Mouse (Mus musculus): Measurements from ENCODE around the gene Bdh2. TPM values are rescaled to one million over a fixed set of nuclear protein-coding genes. Genes with fewer than 3 reads are reported as not detected.

The Bdh2 gene
- polyA plus RNA-seq, 1 experiment from 2014 or later: 3.7 TPM

DNA sequence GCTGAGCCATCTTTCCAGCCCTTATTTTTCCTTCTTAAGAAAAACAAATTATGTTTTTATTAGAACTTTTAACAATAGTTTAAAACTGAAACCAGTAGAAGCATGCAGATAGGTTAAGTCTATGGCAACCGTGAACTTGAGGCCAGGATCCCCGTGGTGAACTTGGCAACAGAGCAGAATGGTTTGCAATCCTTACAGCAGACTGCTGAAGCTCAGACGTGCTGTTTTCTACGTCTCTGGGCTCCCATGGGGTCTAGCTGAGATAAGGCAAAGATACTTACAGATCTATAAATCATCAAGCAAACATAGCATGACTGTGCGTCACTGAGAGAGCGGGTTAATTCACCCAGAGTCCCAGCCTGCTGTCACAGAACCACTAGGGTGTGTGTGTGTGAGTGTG lies 19.1 kb downstream of the Bdh2 start:
- Histone ChIP-seq H3K9ac (replicated peaks) (no peak overlapping the region), H3K4me1 (0 out of 2 replicates have a peak, but pooled peaks cover 6% of the 10 kb centered on the region), H3K4me3 (no peak overlapping the region), H3K27me3 (no peaks in the 10 kb centered on the region), H3K9me3 (no peaks in the 10 kb centered on the region), H3K27ac (replicated peaks) (no peak overlapping the region), H3K36me3 (no peaks in the 10 kb centered on the region), H3K4me2 (replicated peaks) (no peak overlapping the region)
- 72% methylated on average over 6 of the region's 6 CpGs for WGBS
- no peak for ATAC-seq (replicated peaks)

DNA sequence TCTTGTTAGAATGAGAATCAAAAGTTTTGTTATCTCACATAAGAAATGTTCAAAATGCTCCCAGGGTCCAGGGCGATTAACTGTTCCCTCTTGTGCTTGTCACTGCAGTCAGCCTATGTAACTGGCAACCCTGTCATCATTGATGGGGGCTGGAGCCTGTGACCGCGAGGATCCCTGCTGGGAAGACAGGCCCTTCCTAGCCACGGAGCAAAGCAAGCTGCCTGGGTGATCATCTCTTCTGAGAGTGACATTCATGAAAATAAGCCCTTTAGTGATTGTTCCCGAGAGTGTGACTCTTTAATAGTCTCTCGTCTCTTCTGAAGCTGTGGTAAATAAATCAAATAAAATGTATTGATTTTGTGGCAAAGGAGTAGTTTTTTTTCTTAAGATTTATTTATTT lies 23.0 kb downstream of the Bdh2 start:
- Histone ChIP-seq H3K9me3 (no peaks in the 10 kb centered on the region), H3K36me3 (no peaks in the 10 kb centered on the region), H3K27me3 (no peaks in the 10 kb centered on the region), H3K4me1 (peaks cover 13% of the 10 kb centered on the region), H3K4me2 (replicated peaks) (no peak overlapping the region), H3K4me3 (no peak overlapping the region), H3K9ac (replicated peaks) (no peak overlapping the region), H3K27ac (replicated peaks) (no peak overlapping the region)
- no peak for ATAC-seq (replicated peaks)
- WGBS: 15% methylated on average over 6 of the region's 6 CpGs

DNA sequence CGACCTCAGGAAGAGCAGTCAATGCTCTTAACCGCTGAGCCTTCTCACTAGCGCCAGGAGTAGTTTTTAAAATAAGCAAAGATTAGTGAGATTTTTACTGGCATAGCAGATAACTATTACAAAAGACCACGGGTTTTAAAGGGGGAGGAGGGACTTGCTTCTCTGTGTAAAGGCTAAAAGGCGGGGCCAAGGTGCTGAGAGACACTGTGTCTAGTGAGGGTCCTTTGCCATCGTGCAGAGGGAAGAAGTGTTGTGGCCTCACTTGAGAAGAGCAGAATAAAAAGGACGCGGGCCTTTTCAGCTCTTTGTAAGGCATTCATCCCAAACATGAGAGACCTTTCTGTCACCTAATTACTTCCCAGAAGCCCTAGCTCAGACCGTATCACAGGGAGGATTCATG lies 23.5 kb downstream of the Bdh2 start:
- Histone ChIP-seq H3K4me2 (replicated peaks) (no peak overlapping the region), H3K4me3 (no peak overlapping the region), H3K36me3 (no peaks in the 10 kb centered on the region), H3K27ac (replicated peaks) (no peak overlapping the region), H3K27me3 (no peaks in the 10 kb centered on the region), H3K9me3 (no peaks in the 10 kb centered on the region), H3K4me1 (peaks cover 13% of the 10 kb centered on the region), H3K9ac (replicated peaks) (no peak overlapping the region)
- 5% methylated on average over 9 of the region's 9 CpGs for WGBS
- no peak for ATAC-seq (replicated peaks)

DNA sequence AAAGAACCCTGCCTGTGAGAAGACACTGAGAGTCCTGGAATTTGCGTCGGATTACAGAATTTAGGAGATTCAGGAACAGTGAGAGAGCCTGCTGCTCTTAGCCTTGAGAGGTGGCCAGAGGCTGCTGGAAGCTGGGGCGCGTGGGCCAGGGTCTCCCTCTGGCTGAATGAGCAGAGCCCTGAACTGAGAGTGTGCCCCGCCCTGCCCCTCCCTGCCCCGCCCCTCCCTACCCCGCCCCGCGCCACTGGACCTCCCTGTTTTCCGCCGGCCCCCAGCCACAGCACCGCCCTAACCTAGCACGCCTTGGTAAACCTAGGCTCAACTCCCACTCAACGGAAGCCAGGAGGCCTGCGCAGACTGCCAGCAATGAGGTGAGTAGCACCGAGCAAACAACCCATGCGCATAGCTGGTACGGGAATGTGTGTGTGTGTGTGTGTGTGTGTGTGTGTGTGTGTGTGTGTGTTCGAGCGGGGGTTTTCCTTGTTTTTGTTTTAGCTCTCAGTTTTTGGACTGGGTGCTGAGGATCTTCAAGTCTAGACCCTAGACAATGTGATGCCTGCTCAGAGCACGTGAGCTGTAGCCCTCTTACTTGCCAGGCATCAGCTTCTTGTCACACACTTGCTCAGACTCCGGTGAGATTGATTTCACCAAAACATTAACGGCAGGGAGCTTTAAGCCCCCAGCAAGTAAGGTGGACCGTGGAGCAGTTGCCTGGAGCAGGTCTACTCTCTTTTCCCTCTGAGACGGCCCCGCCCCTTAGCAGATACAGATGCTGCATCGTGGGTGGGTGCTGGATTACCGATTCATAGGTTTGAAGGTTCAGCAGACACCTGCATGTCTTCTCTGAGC lies 26.6 kb downstream of the Bdh2 start, which contains the start of gene Slc9b2:
Slc9b2 (plus strand) TSS at position 290 of the 849 bp plus-strand sequence.
- no peaks in the 10 kb centered on the region for H3K36me3 ChIP-seq
- peak within 1 kb of the TSS; percentile 60 for H3K4me2 ChIP-seq (replicated peaks)
- no peak within 1 kb of the TSS for H3K27ac ChIP-seq (replicated peaks)
- no peaks in the 10 kb centered on the region for H3K27me3 ChIP-seq
- peak within 1 kb of the TSS; percentile 37 for H3K4me3 ChIP-seq
- peaks cover 13% of the 10 kb centered on the region for H3K4me1 ChIP-seq
- peak within 1 kb of the TSS; percentile 37 for H3K9ac ChIP-seq (replicated peaks)
- no peaks in the 10 kb centered on the region for H3K9me3 ChIP-seq
- ATAC-seq (replicated peaks): peak; percentile 84
- 9% methylated on average over 28 of the region's 28 CpGs for WGBS

DNA sequence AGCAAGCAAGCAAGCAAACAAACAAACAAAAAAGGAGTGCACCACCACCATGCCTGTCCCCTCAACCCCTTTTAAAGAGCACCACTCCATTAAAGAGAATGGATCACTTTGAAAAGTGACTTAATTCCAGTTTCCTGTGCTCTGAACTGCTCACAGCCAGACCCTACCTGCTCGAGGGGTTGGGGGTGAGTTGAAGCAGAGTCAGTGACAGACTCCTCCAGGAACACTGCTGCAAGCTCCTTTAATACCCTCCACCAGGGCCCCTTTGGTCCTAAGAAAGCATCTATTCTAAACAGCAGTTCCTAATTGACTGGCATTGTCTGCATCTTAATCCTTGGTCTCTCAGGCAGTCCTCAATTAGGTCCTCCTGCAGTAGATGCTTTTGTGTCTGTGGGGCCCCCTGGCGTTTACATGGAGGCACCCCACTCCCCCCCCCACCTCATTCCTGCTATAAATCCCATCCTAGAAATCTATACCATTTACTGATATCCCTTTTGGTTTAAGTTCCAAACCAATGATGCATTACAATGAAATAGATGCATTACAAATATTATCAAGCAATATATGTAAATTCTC lies 32.0 kb downstream of the Bdh2 start:
- 5% methylated on average over 2 of the region's 2 CpGs for WGBS
- Histone ChIP-seq H3K9me3 (no peaks in the 10 kb centered on the region), H3K4me1 (no peaks in the 10 kb centered on the region), H3K27me3 (no peaks in the 10 kb centered on the region), H3K9ac (replicated peaks) (no peak overlapping the region), H3K36me3 (no peaks in the 10 kb centered on the region), H3K4me3 (no peak overlapping the region), H3K4me2 (replicated peaks) (no peak overlapping the region), H3K27ac (replicated peaks) (no peak overlapping the region)
- no peak for ATAC-seq (replicated peaks)

DNA sequence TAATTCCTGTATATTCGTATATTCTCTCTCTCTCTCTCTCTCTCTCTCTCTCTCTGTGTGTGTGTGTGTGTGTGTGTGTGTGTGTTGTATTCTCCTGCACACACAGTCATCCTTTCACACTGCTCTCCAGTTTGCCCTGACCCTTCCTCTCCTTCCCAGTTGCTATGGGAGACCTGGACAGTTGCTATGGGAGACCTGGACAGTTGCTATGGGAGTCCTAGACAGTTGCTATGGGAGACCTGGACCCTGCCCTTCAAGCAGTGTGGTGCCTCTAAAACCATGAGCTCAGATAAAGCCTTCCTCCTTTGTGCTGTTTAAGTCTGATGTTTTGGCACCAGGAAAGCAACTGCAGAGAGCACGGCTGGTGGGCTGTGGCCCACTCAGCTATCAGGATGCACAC lies 32.7 kb downstream of the Bdh2 start:
- H3K9me3 ChIP-seq: no peaks in the 10 kb centered on the region
- H3K4me1 ChIP-seq: no peaks in the 10 kb centered on the region
- H3K9ac ChIP-seq (replicated peaks): no peak overlapping the region
- ATAC-seq (replicated peaks): no peak
- H3K27ac ChIP-seq (replicated peaks): no peak overlapping the region
- WGBS: 40% methylated on average over 2 of the region's 2 CpGs
- H3K27me3 ChIP-seq: no peaks in the 10 kb centered on the region
- no peak overlapping the region for H3K4me3 ChIP-seq
- no peak overlapping the region for H3K4me2 ChIP-seq (replicated peaks)
- H3K36me3 ChIP-seq: no peaks in the 10 kb centered on the region

DNA sequence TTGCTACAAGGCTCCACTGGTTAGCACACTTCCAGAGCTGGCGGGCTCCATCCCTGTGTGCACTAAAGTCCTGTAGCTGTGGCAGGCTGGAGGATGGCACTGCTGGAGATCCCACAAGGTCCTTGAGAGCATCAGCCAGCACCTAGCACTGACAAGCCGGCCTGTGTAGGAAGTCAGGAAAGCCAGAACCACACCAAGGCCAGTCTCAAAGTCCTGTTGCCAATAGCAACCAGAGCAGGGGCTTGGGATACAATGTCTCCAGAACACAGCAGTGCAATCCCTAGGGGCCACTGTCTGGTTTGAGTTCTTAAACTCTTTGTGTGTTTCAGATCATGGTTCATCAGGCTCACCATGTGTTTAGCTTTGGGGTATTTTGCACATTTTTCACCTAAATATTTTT lies 33.8 kb downstream of the Bdh2 start:
- H3K9ac ChIP-seq (replicated peaks): no peak overlapping the region
- no peaks in the 10 kb centered on the region for H3K36me3 ChIP-seq
- no peak overlapping the region for H3K27ac ChIP-seq (replicated peaks)
- H3K27me3 ChIP-seq: no peaks in the 10 kb centered on the region
- H3K4me2 ChIP-seq (replicated peaks): no peak overlapping the region
- H3K4me1 ChIP-seq: no peaks in the 10 kb centered on the region
- no peak for ATAC-seq (replicated peaks)
- H3K9me3 ChIP-seq: no peaks in the 10 kb centered on the region
- no peak overlapping the region for H3K4me3 ChIP-seq
- WGBS: 61% methylated on average over 2 of the region's 2 CpGs

DNA sequence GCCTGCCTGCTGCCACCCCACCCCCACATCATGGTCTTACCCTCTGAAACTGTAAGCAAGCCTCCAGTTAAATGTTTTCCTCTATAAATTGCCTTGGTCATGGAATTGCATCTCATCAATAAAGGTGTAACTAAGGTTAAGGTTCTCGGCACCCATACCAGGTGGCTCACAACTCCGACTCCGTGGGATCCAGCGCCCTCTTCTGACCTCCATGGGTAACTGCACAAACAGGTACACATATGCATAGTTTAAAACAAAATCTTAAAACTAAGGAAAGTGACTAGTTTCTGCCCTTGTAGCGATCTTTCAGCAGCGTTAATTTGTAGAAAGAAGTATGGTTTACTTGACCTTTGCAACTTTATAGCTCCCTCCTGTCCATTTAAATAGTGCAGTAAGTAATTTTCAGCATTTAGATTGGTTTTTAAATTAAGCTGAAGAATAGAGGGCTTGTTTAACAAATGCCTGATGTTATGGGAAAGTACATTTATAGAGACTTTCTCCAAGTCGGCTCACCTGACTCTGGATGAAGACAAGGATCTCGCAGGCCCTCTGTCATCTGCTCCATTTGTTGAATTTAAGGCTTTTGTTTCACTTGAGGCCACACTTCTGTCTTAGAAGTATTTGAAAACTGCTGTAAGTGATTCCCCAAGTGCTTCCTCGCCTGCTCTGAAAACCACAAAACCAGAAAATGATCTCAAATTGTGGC lies 34.9 kb downstream of the Bdh2 start:
- H3K27me3 ChIP-seq: no peaks in the 10 kb centered on the region
- H3K4me1 ChIP-seq: no peaks in the 10 kb centered on the region
- no peak overlapping the region for H3K4me2 ChIP-seq (replicated peaks)
- H3K4me3 ChIP-seq: no peak overlapping the region
- no peak for ATAC-seq (replicated peaks)
- H3K27ac ChIP-seq (replicated peaks): no peak overlapping the region
- WGBS: 92% methylated on average over 9 of the region's 9 CpGs
- H3K9me3 ChIP-seq: no peaks in the 10 kb centered on the region
- no peaks in the 10 kb centered on the region for H3K36me3 ChIP-seq
- H3K9ac ChIP-seq (replicated peaks): no peak overlapping the region

DNA sequence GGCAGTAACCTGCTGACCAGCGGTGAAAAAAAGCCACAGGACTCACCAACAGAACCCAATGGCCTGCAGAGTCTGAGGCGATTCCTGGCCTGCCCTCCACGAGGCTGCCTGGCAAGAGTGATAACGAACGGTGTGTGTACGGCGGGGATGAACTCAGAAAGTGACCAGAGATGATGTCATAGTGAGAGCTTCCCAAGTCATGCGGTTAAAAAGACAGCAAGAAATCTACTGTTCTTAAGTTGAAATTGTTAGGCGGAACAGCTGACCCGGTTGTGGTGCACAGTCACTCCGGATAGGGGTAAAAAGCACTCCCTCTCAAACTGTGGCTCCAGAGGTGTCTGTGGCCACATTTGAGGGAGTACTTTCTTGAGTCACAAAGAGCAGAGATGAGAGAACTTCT lies 37.3 kb downstream of the Bdh2 start:
- Histone ChIP-seq H3K36me3 (no peaks in the 10 kb centered on the region), H3K4me1 (no peaks in the 10 kb centered on the region), H3K27ac (replicated peaks) (no peak overlapping the region), H3K27me3 (no peaks in the 10 kb centered on the region), H3K4me3 (no peak overlapping the region), H3K4me2 (replicated peaks) (no peak overlapping the region), H3K9ac (replicated peaks) (no peak overlapping the region), H3K9me3 (no peaks in the 10 kb centered on the region)
- WGBS: 84% methylated on average over 11 of the region's 11 CpGs
- ATAC-seq (replicated peaks): no peak

DNA sequence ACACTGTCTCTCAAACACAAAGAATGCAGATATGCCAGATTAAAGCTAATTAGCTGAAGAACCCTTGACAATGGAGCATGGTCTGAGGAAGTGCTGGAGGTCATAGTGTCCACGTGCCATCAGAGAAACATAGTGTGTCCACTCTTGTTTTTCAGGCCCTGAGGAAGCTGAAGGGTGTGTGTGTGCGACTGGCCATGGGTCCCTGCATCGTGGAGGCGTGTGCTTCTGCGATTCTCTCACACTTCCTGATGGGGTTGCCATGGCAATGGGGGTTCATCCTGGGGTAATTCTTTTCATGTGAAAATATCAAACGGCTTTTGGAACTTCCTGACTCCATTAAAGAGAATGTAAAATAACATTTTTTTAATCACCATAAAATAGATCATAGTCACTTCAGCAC lies 43.3 kb downstream of the Bdh2 start:
- no peak overlapping the region for H3K4me3 ChIP-seq
- 47% methylated on average over 6 of the region's 6 CpGs for WGBS
- no peak overlapping the region for H3K9ac ChIP-seq (replicated peaks)
- H3K9me3 ChIP-seq: no peaks in the 10 kb centered on the region
- no peak overlapping the region for H3K4me2 ChIP-seq (replicated peaks)
- no peaks in the 10 kb centered on the region for H3K27me3 ChIP-seq
- no peak overlapping the region for H3K27ac ChIP-seq (replicated peaks)
- no peaks in the 10 kb centered on the region for H3K4me1 ChIP-seq
- H3K36me3 ChIP-seq: no peaks in the 10 kb centered on the region
- ATAC-seq (replicated peaks): no peak

DNA sequence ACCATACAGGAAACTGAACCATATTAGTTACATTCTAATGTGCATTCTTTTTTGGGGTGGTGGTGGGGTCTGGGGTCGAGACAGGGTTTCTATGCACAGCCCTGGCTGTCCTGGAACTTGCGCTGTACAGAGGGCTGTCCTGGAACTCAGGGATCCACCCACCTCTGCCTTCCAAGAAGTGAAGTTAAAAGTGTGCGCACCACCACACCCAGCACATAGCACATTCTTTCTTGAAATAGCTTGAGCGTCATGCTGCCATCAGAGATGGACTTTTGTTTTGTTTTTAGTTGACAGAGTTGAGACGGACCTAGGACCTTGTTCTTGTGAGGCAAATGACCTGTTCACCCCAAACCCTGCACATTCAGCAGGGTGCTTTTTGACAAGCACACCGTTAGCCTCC lies 46.2 kb downstream of the Bdh2 start:
- Histone ChIP-seq H3K4me3 (no peak overlapping the region), H3K27me3 (no peaks in the 10 kb centered on the region), H3K36me3 (no peaks in the 10 kb centered on the region), H3K9ac (replicated peaks) (no peak overlapping the region), H3K4me1 (no peaks in the 10 kb centered on the region), H3K27ac (replicated peaks) (no peak overlapping the region), H3K4me2 (replicated peaks) (no peak overlapping the region), H3K9me3 (no peaks in the 10 kb centered on the region)
- 82% methylated on average over 6 of the region's 6 CpGs for WGBS
- no peak for ATAC-seq (replicated peaks)

DNA sequence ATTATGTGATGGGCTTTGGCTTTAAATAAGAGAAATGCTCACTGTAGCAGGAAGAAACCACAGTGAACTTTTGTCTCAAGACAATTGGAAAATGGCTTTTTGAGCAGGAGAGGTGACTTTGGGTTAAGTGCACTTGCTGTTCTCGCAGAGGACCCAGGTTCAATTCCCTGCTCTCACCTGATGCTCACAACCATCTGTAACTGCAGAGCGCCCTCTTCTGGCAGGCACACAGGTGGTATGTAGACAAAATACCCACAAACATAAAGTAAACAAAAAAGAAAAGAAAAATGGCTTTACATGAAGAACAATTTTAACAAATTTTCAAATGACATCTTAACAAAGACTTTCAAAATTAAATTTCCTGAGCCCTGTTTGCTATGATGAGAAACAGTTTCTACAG lies 46.6 kb downstream of the Bdh2 start:
- Histone ChIP-seq H3K4me2 (replicated peaks) (no peak overlapping the region), H3K27me3 (no peaks in the 10 kb centered on the region)
- 61% methylated on average over 2 of the region's 2 CpGs for WGBS

More for the DNA sequence above, 46.6 kb downstream of the Bdh2 start:
- Histone ChIP-seq H3K4me3 (no peak overlapping the region), H3K36me3 (no peaks in the 10 kb centered on the region), H3K27ac (replicated peaks) (no peak overlapping the region), H3K4me1 (no peaks in the 10 kb centered on the region), H3K9me3 (no peaks in the 10 kb centered on the region), H3K9ac (replicated peaks) (no peak overlapping the region)
- no peak for ATAC-seq (replicated peaks)
